Comparison of ENCODE assay signal across 9 mouse cellular contexts in the genomic region with DNA sequence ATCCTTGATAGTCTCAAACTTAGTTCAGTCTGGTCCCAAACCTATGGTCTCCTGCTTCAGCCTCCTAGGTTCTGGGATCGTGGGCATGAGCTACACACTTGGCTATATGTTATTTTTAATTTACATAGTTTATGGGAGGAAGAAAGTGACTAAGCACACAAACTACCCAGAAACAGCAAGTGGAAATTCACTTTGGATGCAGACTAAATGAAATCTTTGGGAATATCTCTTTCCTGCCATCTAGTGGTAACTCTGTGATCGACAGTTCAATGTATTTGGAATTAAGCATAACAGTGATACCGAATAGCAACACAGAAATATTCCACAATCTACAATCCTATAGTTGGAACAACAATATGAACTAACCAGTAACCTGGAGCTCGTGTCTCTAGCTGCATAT. TPM values are rescaled to one million over a fixed set of nuclear protein-coding genes. Genes with fewer than 3 reads are reported as not detected.
DNase-seq lines count a peak whose midpoint lies in the region; ATAC-seq and TF ChIP-seq lines count a peak whose summit lies in the region.
"Had no signal": no experiment of that assay in that cellular context is flagged by ENCODE, and none has a peak within 500 bp of the region (broad histone marks: within the 10 kb centered on the region; RNA-seq: fewer than 3 reads in every experiment).

No protein-coding gene starts in this region.

- H3K27ac ChIP-seq in liver, adult 2 months (replicated peaks; ENCODE audit: insufficient read depth, low read depth, low read length): no peak overlapping the region
- no peak overlapping the region for H3K27ac ChIP-seq in liver, embryonic 12.5 days
- H3K27ac ChIP-seq: limb, embryonic 15.5 days had no signal

- peak; percentile 8 for DNase-seq in adrenal gland, postnatal 10 days
- no peak for DNase-seq in adrenal gland, adult 2 months
- DNase-seq in liver, adult 2 months (ENCODE audit: extremely low read depth, low read depth, low spot score): peak; percentile 14
- DNase-seq in embryo, embryonic 11.5 days (ENCODE audit: low read depth, low spot score): peak; percentile 41
- peak; percentile 53 for DNase-seq in mesoderm, embryonic 11.5 days (ENCODE audit: low read depth, low spot score)
- DNase-seq in thymus, postnatal 14 days: no peak
- no peak for DNase-seq in gastrocnemius, postnatal 36 days

- ATAC-seq in liver, embryonic 12.5 days: no peak

- no peak overlapping the region for H3K4me2 ChIP-seq in liver, embryonic 12.5 days
- H3K4me2 ChIP-seq: limb, embryonic 15.5 days had no signal

- no peak overlapping the region for H3K9ac ChIP-seq in liver, adult 2 months (ENCODE audit: low read depth, low read length)
- no peak overlapping the region for H3K9ac ChIP-seq in liver, embryonic 12.5 days
- H3K9ac ChIP-seq: limb, embryonic 15.5 days had no signal

- H3K27me3 ChIP-seq in liver, adult 2 months (ENCODE audit: control insufficient read depth, insufficient read depth, low read length): no peaks in the 10 kb centered on the region
- H3K27me3 ChIP-seq in liver, embryonic 12.5 days (replicated peaks): no peaks in the 10 kb centered on the region
- H3K27me3 ChIP-seq: limb, embryonic 15.5 days had no signal

- H3K36me3 ChIP-seq in liver, adult 2 months (ENCODE audit: control insufficient read depth, insufficient read depth, low read length): no peaks in the 10 kb centered on the region
- no peaks in the 10 kb centered on the region for H3K36me3 ChIP-seq in liver, embryonic 12.5 days
- H3K36me3 ChIP-seq: limb, embryonic 15.5 days had no signal

- intact Hi-C loops in gastrocnemius, postnatal 36 days (cut with DNase I): no loop called here

- no peaks in the 10 kb centered on the region for H3K4me1 ChIP-seq in liver, adult 2 months (ENCODE audit: control insufficient read depth, insufficient read depth, low read length)
- no peaks in the 10 kb centered on the region for H3K4me1 ChIP-seq in liver, embryonic 12.5 days
- H3K4me1 ChIP-seq: limb, embryonic 15.5 days had no signal

- 20% methylated on average over 4 of the region's 4 CpGs for WGBS in liver, adult 2 months
- 20% methylated on average over 4 of the region's 4 CpGs for WGBS in liver, embryonic 12.5 days (ENCODE audit: insufficient replicate concordance)

- H3K9me3 ChIP-seq in liver, embryonic 12.5 days (replicated peaks): no peaks in the 10 kb centered on the region
- H3K9me3 ChIP-seq: limb, embryonic 15.5 days had no signal

- TF ChIP-seq POLR2A in liver, adult 2 months (IDR thresholded peaks at IDR 0.05; ENCODE audit: extremely low read depth, insufficient read depth, low read length): no peak

- H3K4me3 ChIP-seq in liver, adult 2 months (ENCODE audit: insufficient read depth, low read depth, low read length): no peak overlapping the region
- no peak overlapping the region for H3K4me3 ChIP-seq in liver, embryonic 12.5 days
- H3K4me3 ChIP-seq: limb, embryonic 15.5 days had no signal

- no peaks in the 10 kb centered on the region for H3K79me2 ChIP-seq in liver, adult 2 months (ENCODE audit: control insufficient read depth, insufficient read depth, low read length)

- peak; percentile 29 for TF ChIP-seq CTCF in liver, adult 2 months (IDR thresholded peaks at IDR 0.05; ENCODE audit: low read depth, low read length)

RNA-seq across cellular contexts. Expression of gene Slc6a15, which starts 34.6 kb away (rescaled TPM):
- total RNA-seq in adrenal gland, postnatal 10 days (2021): 1 to 10 TPM; 2.6 to 6.1 TPM
- total RNA-seq in adrenal gland, adult 2 months (2021): 1 to 10 TPM; 3.8 to 4.4 TPM
- polyA plus RNA-seq in adrenal gland, adult 2 months (2012; rRNA removed): 2.3 and 4.0 TPM in 2 replicates
- under 0.01 and 0.07 TPM in 2 replicates for total RNA-seq in liver, adult 2 months (2014; rRNA removed)
- polyA plus RNA-seq in liver, adult 2 months (2012; rRNA removed): not detected in 2 replicates
- 0.23 and 0.33 TPM in 2 replicates for polyA plus RNA-seq in liver, embryonic 12.5 days (2016; fragmentation: Nextera tagmentation; extraction: Ambion mirVana)
- under 1 TPM; 0.12 to 0.13 TPM for total RNA-seq in gastrocnemius, postnatal 36 days (2021)

Comparison
In these comparisons a context has a peak if more than half of its experiments do, and no peak if none do; other contexts are left out.
1. DNase-seq: peak in adrenal gland, postnatal 10 days (single experiment), liver, adult 2 months (single experiment), embryo, embryonic 11.5 days (single experiment) and mesoderm, embryonic 11.5 days (single experiment); none in adrenal gland, adult 2 months (single experiment), thymus, postnatal 14 days (single experiment) and gastrocnemius, postnatal 36 days (0 of 2).